Mouse (Mus musculus) liver, postnatal 0 days (tissue): ENCODE data around the gene Gm21188. TPM values are rescaled to one million over a fixed set of nuclear protein-coding genes. Genes with fewer than 3 reads are reported as not detected.
"Not testable (repeated sequence)": the region's sequence is repeated elsewhere in the genome, so short reads cannot be mapped to it uniquely, and the experiment has no call there.

Experiments used
- ATAC-seq: fragments of 200-750 bp; cut with Nextera tagmentation; 2 replicates; pipeline ENCODE4 v1.8.0; 2017; ENCODE audit warnings: mild to moderate bottlenecking, moderate library complexity
- DNase-seq: peaks from one replicate; pipeline ENCODE4 v3.0.0-alpha.2; 2016
- H3K27ac ChIP-seq: fragments of 300-500 bp; sonication (generic); 2 replicates; pipeline ENCODE4 v1.5.1; 2014; ENCODE audit warnings: antibody characterized with exemption, moderate library complexity, mild to moderate bottlenecking, low read depth
- H3K27me3 ChIP-seq: fragments of 300-500 bp; sonication (generic); 2 replicates; pipeline ENCODE4 v1.6.1; 2014; ENCODE audit warnings: low read length, control low read depth, mixed read lengths; ENCODE audit not compliant: insufficient read depth
- H3K36me3 ChIP-seq: fragments of 300-500 bp; sonication (generic); replicated peaks from 2 replicates; pipeline ENCODE4 v1.6.1; 2014; ENCODE audit warnings: mild to moderate bottlenecking, control low read depth, low read length, moderate library complexity, mixed read lengths; ENCODE audit not compliant: insufficient read depth
- H3K4me1 ChIP-seq: fragments of 300-500 bp; sonication (generic); 2 replicates; pipeline ENCODE4 v1.6.1; 2014; ENCODE audit warnings: antibody characterized with exemption, mild to moderate bottlenecking, control low read depth; ENCODE audit not compliant: insufficient read depth
- H3K4me2 ChIP-seq: fragments of 300-500 bp; sonication (generic); 2 replicates; pipeline ENCODE4 v1.6.1; 2014; ENCODE audit warnings: low read depth, mild to moderate bottlenecking, low read length, moderate library complexity, mixed read lengths
- H3K4me3 ChIP-seq: fragments of 300-500 bp; sonication (generic); 2 replicates; pipeline ENCODE4 v1.5.1; 2014; ENCODE audit warnings: low read depth, low read length
- H3K9ac ChIP-seq: fragments of 300-500 bp; sonication (generic); replicated peaks from 2 replicates; pipeline ENCODE4 v1.6.1; 2014; ENCODE audit warnings: mild to moderate bottlenecking, moderate library complexity
- H3K9me3 ChIP-seq: fragments of 300-500 bp; sonication (generic); 2 replicates; pipeline ENCODE4 v1.6.1; 2016; ENCODE audit warnings: mild to moderate bottlenecking, control low read depth, low read length, mixed read lengths
- WGBS: fragments of 180-500 bp; shearing (Covaris S2); extraction: QIAGEN DNeasy Blood & Tissue Kit; methylation state at CpG from one replicate; pipeline ENCODE4 v1.1.7; 2014; ENCODE audit not compliant: insufficient replicate concordance; 5-methylcytosine and 5-hydroxymethylcytosine counted together
- polyA plus RNA-seq: library from polyadenylated mRNA; unstranded; fragments of >200 nt; fragmentation: Nextera tagmentation; extraction: Ambion mirVana; gene quantifications from 2 replicates; pipeline ENCODE4 v1.2.1, GENCODE M21; 2015

The Gm21188 gene
- polyA plus RNA-seq = 1.0 and 1.3 TPM in 2 replicates

GRCm38 (mm10) chr13:120052085-120052484, at the start of gene Gm21188:
TSS of gene Gm21188 (minus strand) at chr13:120052194.
- not testable (repeated sequence) for H3K4me1 ChIP-seq, ATAC-seq, H3K9me3 ChIP-seq, H3K27ac ChIP-seq, H3K4me3 ChIP-seq, H3K9ac ChIP-seq, H3K4me2 ChIP-seq, H3K36me3 ChIP-seq, H3K27me3 ChIP-seq, DNase-seq

DNA sequence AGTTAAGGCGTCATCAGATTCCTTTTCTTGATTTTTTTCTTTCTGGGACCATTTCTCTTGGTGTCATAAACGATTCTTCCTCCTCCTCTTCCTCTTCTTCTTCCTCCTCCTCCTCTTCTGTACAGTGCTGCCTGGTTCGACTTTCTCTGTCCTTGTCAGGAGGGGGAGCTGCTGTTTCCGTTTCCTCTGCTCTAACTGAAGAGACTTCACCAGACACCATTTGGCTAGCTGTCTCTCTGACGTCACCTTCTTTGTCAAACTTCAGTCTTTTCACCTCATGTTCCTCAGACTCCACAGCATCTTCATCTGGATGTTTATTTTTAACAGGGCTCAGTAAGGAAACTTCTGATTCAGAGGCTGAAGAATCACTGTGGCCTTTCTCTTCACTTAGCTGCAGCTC, 47.3 kb upstream of the Gm21188 start:
- not testable (repeated sequence) for H3K9me3 ChIP-seq, ATAC-seq, H3K4me3 ChIP-seq, H3K4me2 ChIP-seq, DNase-seq, H3K9ac ChIP-seq, H3K27me3 ChIP-seq, H3K36me3 ChIP-seq, H3K4me1 ChIP-seq, H3K27ac ChIP-seq
- no CpG with 5 or more reads among the region's 5 CpGs for WGBS

- not testable (repeated sequence) for H3K4me3 ChIP-seq, H3K27ac ChIP-seq, H3K4me2 ChIP-seq, H3K9me3 ChIP-seq, ATAC-seq, H3K4me1 ChIP-seq, H3K9ac ChIP-seq, DNase-seq, H3K36me3 ChIP-seq, H3K27me3 ChIP-seq
- WGBS = 2% methylated on average over 5 of the region's 13 CpGs
These were observed 44.9 kb upstream of the Gm21188 start for GRCm38 (mm10) chr13:120096938-120097256.

DNA sequence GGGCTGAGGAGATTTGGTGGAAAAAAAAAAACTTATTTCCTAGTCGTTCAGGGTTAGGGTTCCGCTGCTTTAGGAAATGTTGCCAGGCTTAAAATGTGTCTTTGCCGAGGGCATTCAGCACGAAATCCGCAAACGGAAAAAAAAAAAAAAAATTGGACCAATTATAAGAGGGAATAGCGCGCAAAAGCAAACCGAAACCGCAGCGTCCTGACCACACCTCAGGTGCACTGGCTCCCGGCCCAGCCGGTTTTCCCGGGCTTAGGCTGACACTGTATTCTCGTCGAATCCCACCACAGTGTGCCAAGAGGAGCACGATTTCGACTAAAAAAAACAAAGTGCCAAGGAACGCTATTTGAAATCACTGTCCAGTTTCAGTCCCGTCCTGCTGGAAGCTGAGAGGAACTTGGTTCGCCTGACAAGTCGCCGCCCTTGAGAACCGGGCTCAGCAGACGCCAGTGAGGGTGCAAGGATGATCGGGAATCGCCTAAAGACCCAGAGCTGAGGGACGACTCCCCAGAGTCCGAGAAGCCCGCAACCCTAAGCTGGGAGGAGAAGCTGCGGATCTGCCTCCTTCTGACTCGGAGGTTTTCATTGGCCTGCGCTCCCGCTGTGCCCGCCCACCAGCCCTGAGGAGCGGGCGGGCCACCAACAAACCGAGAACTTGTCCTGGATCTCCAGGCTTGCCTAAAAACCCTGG, 44.4 kb upstream of the Gm21188 start:
- ATAC-seq (peak; percentile 50; the same call in 1 of the 2 replicates), DNase-seq (peak; percentile 13)
- not testable (repeated sequence) for H3K9ac ChIP-seq, H3K9me3 ChIP-seq, H3K27me3 ChIP-seq, H3K36me3 ChIP-seq, H3K4me1 ChIP-seq, H3K27ac ChIP-seq
- Histone ChIP-seq H3K4me2 (peak overlapping the region; percentile 35; the same call in 1 of the 2 replicates), H3K4me3 (peak overlapping the region; percentile 29; the same call in 1 of the 2 replicates)
- WGBS = under 1% methylated on average over 20 of the region's 38 CpGs

DNA sequence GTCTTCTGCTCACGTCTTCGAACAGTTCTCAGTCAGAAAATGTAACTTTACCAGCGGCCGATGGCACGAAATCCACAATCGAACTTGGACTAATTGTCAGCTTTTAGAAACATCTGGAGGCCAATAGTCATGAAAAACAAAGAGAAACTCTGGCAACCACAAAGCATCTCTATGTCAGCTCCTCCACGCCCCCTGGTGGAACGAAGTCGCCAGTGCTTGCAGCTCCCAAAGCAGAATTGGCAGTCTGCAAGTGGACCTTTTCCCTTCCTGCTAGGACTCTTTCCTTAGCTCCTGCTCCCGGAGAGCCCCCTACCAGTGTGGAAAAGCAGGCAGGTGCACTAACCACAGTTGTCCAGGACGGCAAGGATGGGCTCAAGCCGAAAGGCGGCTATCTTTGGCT, 41.0 kb upstream of the Gm21188 start:
- H3K4me2 ChIP-seq, H3K4me3 ChIP-seq, DNase-seq, H3K9ac ChIP-seq, H3K36me3 ChIP-seq, H3K9me3 ChIP-seq, H3K4me1 ChIP-seq, H3K27me3 ChIP-seq, ATAC-seq, H3K27ac ChIP-seq: not testable (repeated sequence)
- no CpG with 5 or more reads among the region's 13 CpGs for WGBS

- WGBS = no CpG with 5 or more reads among the region's 1 CpGs
- H3K27me3 ChIP-seq, H3K9me3 ChIP-seq, H3K4me1 ChIP-seq, DNase-seq, ATAC-seq, H3K4me3 ChIP-seq, H3K4me2 ChIP-seq, H3K36me3 ChIP-seq, H3K27ac ChIP-seq, H3K9ac ChIP-seq: not testable (repeated sequence)
These were observed 27.6 kb upstream of the Gm21188 start for GRCm38 (mm10) chr13:120079644-120080043.

DNA sequence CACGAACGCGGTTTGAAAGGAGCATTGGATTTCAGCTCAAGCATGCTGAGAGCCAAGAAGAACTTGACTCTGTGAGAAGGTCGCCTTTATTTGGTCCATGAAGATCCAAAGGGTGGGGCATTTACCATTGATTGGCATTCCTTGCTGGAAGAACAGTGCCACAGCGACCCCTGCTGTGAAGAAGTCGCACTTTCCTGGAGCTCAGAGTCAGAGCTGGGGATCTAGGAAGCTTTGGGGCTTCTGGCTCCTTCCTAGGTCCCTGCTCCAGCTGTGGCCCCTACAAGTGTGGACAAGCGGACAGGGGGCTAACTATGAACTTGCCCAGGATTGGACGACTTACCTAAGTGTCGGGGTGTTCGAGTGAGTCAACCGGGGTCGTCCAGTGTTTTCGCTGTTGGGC, 18.9 kb upstream of the Gm21188 start:
- H3K36me3 ChIP-seq, DNase-seq, H3K4me2 ChIP-seq, H3K9ac ChIP-seq, H3K9me3 ChIP-seq, H3K27ac ChIP-seq, H3K4me1 ChIP-seq, H3K4me3 ChIP-seq, ATAC-seq, H3K27me3 ChIP-seq: not testable (repeated sequence)
- WGBS = no CpG with 5 or more reads among the region's 13 CpGs

- not testable (repeated sequence) for H3K36me3 ChIP-seq, ATAC-seq, H3K27me3 ChIP-seq, H3K4me2 ChIP-seq, H3K27ac ChIP-seq, H3K9ac ChIP-seq, H3K9me3 ChIP-seq, DNase-seq, H3K4me1 ChIP-seq, H3K4me3 ChIP-seq
- no CpG with 5 or more reads among the region's 12 CpGs for WGBS
These were observed 18.1 kb upstream of the Gm21188 start for GRCm38 (mm10) chr13:120070012-120070598.

- not testable (repeated sequence) for H3K4me2 ChIP-seq, H3K4me1 ChIP-seq, H3K9me3 ChIP-seq, H3K36me3 ChIP-seq, H3K27me3 ChIP-seq, H3K27ac ChIP-seq, H3K9ac ChIP-seq, H3K4me3 ChIP-seq, DNase-seq
- peak; percentile 56 for ATAC-seq
- no CpG with 5 or more reads among the region's 22 CpGs for WGBS
These were observed 11.6 kb upstream of the Gm21188 start for GRCm38 (mm10) chr13:120063439-120064089.

- not testable (repeated sequence) for H3K36me3 ChIP-seq, H3K4me1 ChIP-seq, H3K4me3 ChIP-seq, H3K9me3 ChIP-seq, DNase-seq, H3K9ac ChIP-seq, ATAC-seq, H3K27me3 ChIP-seq, H3K4me2 ChIP-seq, H3K27ac ChIP-seq
- WGBS = no CpG with 5 or more reads among the region's 4 CpGs
These were observed 10.9 kb upstream of the Gm21188 start for GRCm38 (mm10) chr13:120062903-120063302.
